Mouse (Mus musculus) c-Kit-positive CD71-positive TER-119-positive erythroid progenitor cells, embryonic 14.5 days (primary cell): ENCODE measurements around the gene 1600014C10Rik.

Source experiments
- DNase-seq: peaks from one replicate; pipeline ENCODE4 v3.0.0-alpha.2; 2013; ENCODE audit warnings: low spot score

The 1600014C10Rik gene

GRCm38 (mm10) chr7:38184418-38184745, 1.4 kb downstream of the 1600014C10Rik start:
- no peak for DNase-seq

GRCm38 (mm10) chr7:38184786-38185185, 1.8 kb downstream of the 1600014C10Rik start:
- no peak for DNase-seq

GRCm38 (mm10) chr7:38186861-38187260, 3.8 kb downstream of the 1600014C10Rik start:
- DNase-seq: no peak

DNA sequence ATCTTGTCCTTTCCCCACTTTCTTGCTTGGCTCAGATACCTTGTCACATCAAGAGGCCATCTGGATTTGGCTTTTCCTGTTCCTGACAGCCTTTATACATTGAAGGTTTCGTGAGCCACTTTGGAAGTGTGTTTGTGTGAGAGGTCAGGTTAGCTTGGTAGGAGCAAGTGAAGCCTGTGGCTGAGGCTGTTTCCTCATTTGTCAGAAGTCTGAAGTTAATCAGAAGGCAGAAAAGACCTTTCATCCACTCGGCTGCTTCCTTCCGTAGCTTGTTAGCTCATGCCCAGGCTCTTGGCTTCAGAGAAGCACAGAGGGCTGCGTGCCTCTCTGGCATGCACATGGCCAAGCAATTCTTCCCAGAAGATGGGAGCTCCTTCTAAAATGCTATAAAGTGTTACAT, 4.8 kb downstream of the 1600014C10Rik start:
- no peak for DNase-seq

DNA sequence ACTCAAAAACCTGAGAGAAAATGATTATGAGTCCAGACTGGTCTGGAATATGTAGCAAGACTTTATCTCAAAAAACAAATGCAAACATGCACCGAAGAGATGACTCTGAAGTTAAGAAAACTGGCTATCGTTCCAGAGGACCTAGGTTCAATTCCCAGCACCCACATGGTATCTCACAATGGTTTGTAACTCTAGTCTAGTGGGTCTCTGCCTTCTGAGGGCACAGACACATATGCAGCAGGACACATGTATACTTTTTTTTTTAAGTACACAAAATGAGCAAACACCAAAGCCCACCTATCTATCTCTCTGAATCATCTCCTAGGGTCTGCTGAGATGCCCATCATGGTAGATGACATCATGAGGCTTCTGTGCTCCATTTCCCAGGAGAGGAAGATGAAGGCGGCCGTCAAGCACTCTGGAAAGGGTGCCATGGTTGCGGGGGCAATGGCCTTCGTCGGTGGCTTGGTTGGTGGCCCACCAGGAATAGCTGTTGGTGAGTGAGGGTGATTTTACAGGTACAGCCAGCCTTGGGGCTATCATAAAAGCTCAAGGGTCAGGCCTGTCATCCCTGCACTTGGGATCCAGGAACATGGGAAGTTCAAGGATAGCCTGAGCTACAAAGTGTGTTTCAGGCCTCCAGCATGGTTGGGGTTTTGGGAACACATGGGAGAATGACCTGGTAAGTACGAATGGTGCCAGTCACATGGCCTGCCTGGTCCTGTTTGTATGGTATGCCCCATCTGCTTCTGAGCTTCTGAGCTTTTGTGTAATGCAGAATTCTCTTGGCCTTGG, 5.5 kb downstream of the 1600014C10Rik start:
- no peak for DNase-seq

DNA sequence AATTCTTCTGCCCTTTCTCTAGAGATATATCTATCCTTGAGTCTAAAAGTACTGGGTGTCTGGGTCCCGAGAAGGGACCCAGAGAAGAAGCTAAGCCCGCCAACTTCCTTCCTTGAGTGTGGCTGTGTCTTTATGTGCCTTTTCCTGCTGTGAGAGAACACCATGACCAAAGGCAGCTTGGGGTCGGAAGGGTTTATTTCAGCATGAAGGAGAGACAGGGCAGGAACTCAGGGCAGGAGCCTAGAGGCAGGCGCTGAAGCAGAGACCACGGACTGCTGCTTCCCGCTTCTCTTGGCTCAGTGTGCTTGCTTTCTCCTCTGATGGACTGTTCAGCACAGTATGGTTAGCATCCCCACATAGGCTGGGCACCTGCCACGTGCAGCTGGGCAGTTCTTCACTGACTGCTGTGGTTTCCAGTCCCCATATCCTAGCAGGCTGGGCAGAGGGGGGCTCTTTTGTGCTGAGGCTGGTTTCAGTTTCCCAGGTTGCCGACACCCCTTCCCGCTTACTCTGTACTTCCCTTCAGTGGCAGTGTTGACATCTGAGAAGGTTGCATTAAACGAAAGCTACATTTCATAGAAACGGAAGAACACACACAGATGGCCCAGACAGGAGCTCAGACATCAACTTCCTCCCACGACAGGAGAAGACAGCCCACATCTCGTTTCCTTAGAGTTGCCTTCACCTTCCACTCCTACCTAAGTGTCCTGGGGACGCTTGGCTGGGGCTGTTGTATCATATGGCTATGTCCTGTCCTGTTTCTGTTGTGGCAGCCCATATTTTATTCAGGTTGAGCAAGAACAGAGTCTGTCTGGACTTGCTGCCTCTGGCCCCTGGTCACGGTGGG, 6.3 kb downstream of the 1600014C10Rik start:
- DNase-seq: peak; percentile 41

- DNase-seq: no peak
Measured at GRCm38 (mm10) chr7:38190056-38190835, 7.2 kb downstream of the 1600014C10Rik start.

DNA sequence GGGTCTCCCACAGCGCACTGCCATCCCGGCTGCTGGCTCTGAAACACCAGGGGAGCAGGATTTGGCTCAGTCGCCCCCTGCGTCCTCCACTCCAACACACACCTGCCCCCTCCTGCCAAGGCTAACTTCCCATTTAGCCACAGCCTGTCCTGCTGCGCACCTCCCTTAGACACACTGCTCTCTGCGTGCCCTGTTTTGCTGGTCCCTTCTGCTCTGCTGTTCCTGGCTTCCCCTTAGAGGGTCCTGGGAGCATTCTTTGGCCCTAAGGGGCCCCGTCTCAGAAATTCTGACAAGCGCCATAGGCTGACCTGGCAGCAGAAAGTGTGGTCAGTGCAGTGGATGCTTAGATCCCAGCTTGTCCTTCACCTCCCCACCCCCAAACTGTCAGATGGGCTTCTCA, 8.1 kb downstream of the 1600014C10Rik start:
- no peak for DNase-seq

- DNase-seq: no peak
Measured at GRCm38 (mm10) chr7:38191571-38191970, 8.6 kb downstream of the 1600014C10Rik start.

- DNase-seq: no peak
Measured at GRCm38 (mm10) chr7:38199907-38200605, 17.0 kb downstream of the 1600014C10Rik start.

DNA sequence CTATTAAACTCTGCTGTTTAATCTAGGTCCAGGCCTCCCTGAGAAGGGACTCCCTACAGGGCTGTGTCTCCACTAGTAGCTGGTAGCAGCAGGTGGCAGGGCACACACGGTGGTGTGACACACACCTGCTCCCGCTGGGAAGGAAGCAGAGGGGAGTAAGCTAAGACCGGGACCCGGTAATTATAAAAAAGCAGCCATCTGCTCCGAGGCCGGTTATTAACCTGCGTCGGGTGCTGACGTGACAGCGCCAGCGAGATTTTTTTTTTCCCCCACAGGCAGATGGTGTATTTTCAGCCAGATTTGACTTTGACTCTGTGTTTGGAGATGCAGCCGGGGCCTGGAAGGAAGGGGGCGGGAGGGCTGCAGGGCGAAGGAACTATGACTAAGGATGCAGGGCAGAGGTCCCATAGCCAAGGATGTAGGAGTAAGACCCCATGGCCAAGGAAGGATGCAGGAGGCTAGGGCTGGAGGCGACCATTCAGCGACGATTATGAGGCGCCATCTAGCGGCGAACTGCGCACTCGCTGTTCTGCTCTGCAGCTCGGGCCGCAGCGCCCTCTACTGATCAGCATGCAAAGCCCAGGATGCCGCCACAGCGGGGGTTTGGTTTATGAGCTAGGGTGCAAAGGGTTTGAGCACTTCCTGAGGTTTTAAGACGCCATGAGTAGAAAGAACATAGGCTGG, 17.7 kb downstream of the 1600014C10Rik start:
- DNase-seq: peak; percentile 74

DNA sequence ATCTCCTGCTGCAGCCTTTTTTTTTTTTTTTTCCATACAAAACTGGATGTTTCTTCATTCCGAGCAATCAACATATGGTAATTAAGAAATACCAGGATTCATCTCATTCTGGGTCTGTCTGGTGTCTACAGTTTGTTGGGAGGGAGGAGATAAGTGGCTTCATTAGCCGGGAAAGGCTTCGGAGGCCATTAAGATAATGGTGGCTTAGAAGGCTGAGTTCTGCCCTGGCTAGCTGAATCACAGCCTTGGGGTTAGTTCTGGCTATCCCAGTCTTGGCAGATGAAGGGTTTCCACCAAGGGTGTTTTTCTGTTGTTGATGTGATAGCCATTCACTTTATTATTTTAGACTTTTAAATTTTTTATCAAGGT, 18.3 kb downstream of the 1600014C10Rik start:
- DNase-seq: no peak

DNA sequence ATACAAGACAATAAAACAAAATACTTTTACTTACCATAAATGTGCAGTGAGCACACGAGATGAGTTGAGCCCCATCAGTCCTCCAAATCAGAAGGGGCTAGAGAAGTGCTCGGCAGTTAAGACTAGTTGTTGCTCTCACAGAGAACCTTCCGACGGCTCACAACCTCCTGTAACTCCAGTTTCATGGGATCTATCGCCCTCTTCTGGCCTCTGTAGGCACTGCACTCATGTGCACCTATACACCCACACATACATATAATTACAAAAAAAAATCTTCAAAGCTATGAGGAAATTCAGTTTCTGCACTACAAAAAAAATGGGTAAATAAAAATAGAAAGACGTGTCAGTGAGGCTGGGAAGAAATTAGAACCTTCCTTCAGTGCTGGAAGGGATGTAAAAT, 21.3 kb downstream of the 1600014C10Rik start:
- DNase-seq: no peak

DNA sequence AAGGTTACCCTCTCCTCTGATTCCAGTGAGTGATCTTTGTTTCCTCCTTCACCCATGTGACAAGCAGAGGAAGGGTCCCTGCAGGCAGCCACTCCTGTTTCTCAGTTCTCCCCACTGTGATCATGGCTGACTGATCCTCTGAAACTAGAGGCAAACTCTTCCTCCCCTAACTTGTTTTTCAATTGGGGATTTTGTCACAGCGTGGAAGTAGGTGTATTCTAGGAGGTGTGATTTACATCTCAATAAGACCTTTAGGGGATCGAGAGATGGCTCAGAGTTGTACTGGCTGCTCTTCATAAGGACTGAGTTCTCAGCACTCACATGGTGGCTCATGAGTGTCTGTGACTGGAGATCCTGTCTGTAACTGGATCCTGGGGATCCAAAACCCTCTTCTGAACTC, 22.8 kb downstream of the 1600014C10Rik start:
- DNase-seq: no peak

DNA sequence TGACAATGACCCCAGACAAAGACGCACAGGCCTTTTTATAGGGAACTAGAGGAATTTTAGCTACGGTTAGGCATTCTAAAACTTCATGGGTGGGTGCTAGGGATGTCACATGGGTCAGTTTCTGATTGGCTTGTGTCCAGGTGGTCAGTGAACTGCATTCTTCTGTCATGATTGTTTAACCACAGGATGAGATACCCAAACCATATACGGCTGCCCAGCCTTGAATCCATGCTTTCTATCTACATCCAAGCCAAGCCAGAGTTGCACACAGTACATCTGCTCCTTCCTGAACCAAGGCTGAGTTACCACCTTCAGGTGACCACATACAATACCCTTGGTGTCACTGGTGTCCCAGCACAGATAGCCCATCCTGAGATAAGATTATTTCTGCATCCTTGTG, 23.5 kb downstream of the 1600014C10Rik start:
- no peak for DNase-seq

- no peak for DNase-seq
Measured at GRCm38 (mm10) chr7:38208969-38209368, 26.0 kb downstream of the 1600014C10Rik start.

GRCm38 (mm10) chr7:38209478-38210152, 26.6 kb downstream of the 1600014C10Rik start:
- no peak for DNase-seq

DNA sequence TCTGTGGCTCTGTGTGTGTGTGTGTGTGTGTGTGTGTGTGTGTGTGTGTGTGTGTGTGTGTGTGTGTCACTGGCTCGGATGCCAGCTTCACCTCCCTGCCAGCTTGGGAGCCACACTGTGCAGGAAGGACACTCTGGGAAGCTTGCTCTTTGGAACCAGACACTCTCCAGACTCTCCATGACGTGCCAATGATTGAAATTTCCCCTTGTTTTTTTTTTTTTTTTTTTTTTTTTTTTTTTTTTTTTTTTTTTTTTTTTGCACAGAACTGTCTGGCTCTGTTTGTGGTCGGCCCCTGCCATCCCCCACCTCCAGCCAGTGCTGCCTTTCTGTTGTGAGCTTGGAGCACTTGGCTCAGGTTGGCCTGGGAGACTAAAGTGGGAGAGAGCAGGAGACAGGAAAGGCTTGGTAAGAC, 29.6 kb downstream of the 1600014C10Rik start:
- no peak for DNase-seq

- DNase-seq: no peak
Measured at GRCm38 (mm10) chr7:38214473-38215214, 31.6 kb downstream of the 1600014C10Rik start.

DNA sequence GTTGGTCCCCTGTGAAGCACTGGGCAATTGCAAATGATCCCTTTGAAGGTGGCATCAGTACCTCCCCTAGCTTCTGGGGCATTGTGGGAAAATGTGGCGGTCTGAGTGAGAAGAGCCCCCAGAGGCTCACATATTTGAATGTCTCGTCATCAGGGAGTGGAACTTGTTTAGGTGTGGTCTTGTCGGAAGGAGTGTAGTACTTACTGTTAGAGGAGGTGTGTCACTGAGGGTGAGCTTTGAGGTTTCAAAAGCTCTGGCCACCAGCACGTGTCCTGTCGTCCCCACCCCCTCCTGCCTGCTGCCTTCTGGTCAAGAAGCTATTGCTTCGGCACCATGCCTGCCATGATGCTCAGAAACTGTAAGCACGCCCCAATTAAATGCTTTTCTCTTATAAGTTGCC, 32.3 kb downstream of the 1600014C10Rik start:
- DNase-seq: no peak
